Comparison of ENCODE assay signal across 31 mouse cellular contexts in genomic region chr12:34989537-34990200, GRCm38 (mm10). TPM values are rescaled to one million over a fixed set of nuclear protein-coding genes. Genes with fewer than 3 reads are reported as not detected.
A peak's percentile ranks its signal among the peaks of the same experiment; 100 is the strongest.
DNase-seq lines count a peak whose midpoint lies in the region; ATAC-seq and TF ChIP-seq lines count a peak whose summit lies in the region.
"Had no signal": no experiment of that assay in that cellular context is flagged by ENCODE, and none has a peak within 500 bp of the region (broad histone marks: within the 10 kb centered on the region; RNA-seq: fewer than 3 reads in every experiment).

No protein-coding gene starts in this region.

- H3K27me3 ChIP-seq in liver, adult 2 months (ENCODE audit: control insufficient read depth, insufficient read depth, low read length): no peaks in the 10 kb centered on the region
- H3K27me3 ChIP-seq in liver, embryonic 12.5 days (replicated peaks): no peaks in the 10 kb centered on the region
- no peaks in the 10 kb centered on the region for H3K27me3 ChIP-seq in intestine, postnatal 0 days (replicated peaks; ENCODE audit: control insufficient read depth, insufficient read depth, low read length)
- no peaks in the 10 kb centered on the region for H3K27me3 ChIP-seq in heart, embryonic 10.5 days (ENCODE audit: insufficient read depth, poor library complexity, severe bottlenecking)
- H3K27me3 ChIP-seq: embryonic facial prominence, embryonic 13.5 days; forebrain, embryonic 12.5 days; forebrain, embryonic 15.5 days; hindbrain, embryonic 12.5 days; hindbrain, embryonic 15.5 days had no signal

- no peaks in the 10 kb centered on the region for H3K36me3 ChIP-seq in liver, adult 2 months (ENCODE audit: control insufficient read depth, insufficient read depth, low read length)
- no peaks in the 10 kb centered on the region for H3K36me3 ChIP-seq in liver, embryonic 12.5 days
- no peaks in the 10 kb centered on the region for H3K36me3 ChIP-seq in intestine, postnatal 0 days (ENCODE audit: control insufficient read depth, insufficient read depth)
- no peaks in the 10 kb centered on the region for H3K36me3 ChIP-seq in heart, embryonic 10.5 days
- H3K36me3 ChIP-seq: embryonic facial prominence, embryonic 10.5 days; embryonic facial prominence, embryonic 13.5 days; forebrain, embryonic 12.5 days; forebrain, embryonic 15.5 days; hindbrain, embryonic 12.5 days; hindbrain, embryonic 15.5 days had no signal

- no peak for ATAC-seq in liver, embryonic 12.5 days
- ATAC-seq in granulocyte monocyte progenitor cell, adult 5-6 weeks (replicated peaks; ENCODE audit: poor library complexity, severe bottlenecking): peak; percentile 62
- ATAC-seq in intestine, postnatal 0 days: peak; percentile 88
- ATAC-seq: forebrain, embryonic 15.5 days had no signal

- 18% methylated on average over 7 of the region's 7 CpGs for WGBS in liver, adult 2 months
- WGBS in liver, embryonic 12.5 days (ENCODE audit: insufficient replicate concordance): 70% methylated on average over 7 of the region's 7 CpGs
- 56% methylated on average over 7 of the region's 7 CpGs for WGBS in intestine, postnatal 0 days
- WGBS in heart, embryonic 10.5 days: 83% methylated on average over 7 of the region's 7 CpGs

- no peaks in the 10 kb centered on the region for H3K79me2 ChIP-seq in liver, adult 2 months (ENCODE audit: control insufficient read depth, insufficient read depth, low read length)

- TF ChIP-seq POLR2A in liver, adult 2 months (IDR thresholded peaks at IDR 0.05; ENCODE audit: extremely low read depth, insufficient read depth, low read length): no peak

- H3K4me1 ChIP-seq in liver, adult 2 months (ENCODE audit: control insufficient read depth, insufficient read depth, low read length): peaks cover 12% of the 10 kb centered on the region; the same call in 1 of the 2 replicates
- H3K4me1 ChIP-seq in liver, embryonic 12.5 days: no peaks in the 10 kb centered on the region
- no peaks in the 10 kb centered on the region for H3K4me1 ChIP-seq in intestine, postnatal 0 days (replicated peaks; ENCODE audit: control insufficient read depth, insufficient read depth, low read length)
- H3K4me1 ChIP-seq in heart, embryonic 10.5 days: no peaks in the 10 kb centered on the region
- H3K4me1 ChIP-seq: embryonic facial prominence, embryonic 10.5 days; embryonic facial prominence, embryonic 13.5 days; forebrain, embryonic 12.5 days; forebrain, embryonic 15.5 days; hindbrain, embryonic 12.5 days; hindbrain, embryonic 15.5 days had no signal

- peak overlapping the region; percentile 85 for H3K27ac ChIP-seq in liver, adult 2 months (replicated peaks; ENCODE audit: insufficient read depth, low read depth, low read length)
- no peak overlapping the region for H3K27ac ChIP-seq in liver, embryonic 12.5 days
- no peak overlapping the region for H3K27ac ChIP-seq in intestine, postnatal 0 days (ENCODE audit: low read depth, low read length)
- no peak overlapping the region for H3K27ac ChIP-seq in heart, embryonic 10.5 days
- H3K27ac ChIP-seq: embryonic facial prominence, embryonic 10.5 days; embryonic facial prominence, embryonic 13.5 days; forebrain, embryonic 12.5 days; forebrain, embryonic 15.5 days; heart, adult 2 months; hindbrain, embryonic 12.5 days; hindbrain, embryonic 15.5 days had no signal

- no peak overlapping the region for H3K4me2 ChIP-seq in liver, embryonic 12.5 days
- H3K4me2 ChIP-seq in intestine, postnatal 0 days (replicated peaks; ENCODE audit: low read depth): no peak overlapping the region
- H3K4me2 ChIP-seq: embryonic facial prominence, embryonic 13.5 days; forebrain, embryonic 12.5 days; forebrain, embryonic 15.5 days; heart, embryonic 11.5 days; hindbrain, embryonic 12.5 days; hindbrain, embryonic 15.5 days had no signal

- peak; percentile 94 for DNase-seq in liver, adult 2 months (ENCODE audit: extremely low read depth, low read depth, low spot score)
- DNase-seq in kidney, postnatal 36 days: no peak
- DNase-seq in heart, embryonic 10.5 days (ENCODE audit: low spot score): no peak
- DNase-seq: adrenal gland, adult 8-10 months; adrenal gland, postnatal 25 days; cerebellum, adult 11-12 months; cerebellum, adult 8-10 months; cerebellum, postnatal 10 days; cerebellum, postnatal 36 days; embryo, embryonic 11 days; gastrocnemius, postnatal 25 days; heart, adult 2 months had no signal

- H3K9ac ChIP-seq in liver, adult 2 months (ENCODE audit: low read depth, low read length): no peak overlapping the region
- no peak overlapping the region for H3K9ac ChIP-seq in liver, embryonic 12.5 days
- H3K9ac ChIP-seq in intestine, postnatal 0 days (ENCODE audit: low read depth, low read length): no peak overlapping the region
- H3K9ac ChIP-seq: embryonic facial prominence, embryonic 13.5 days; forebrain, embryonic 12.5 days; forebrain, embryonic 15.5 days; hindbrain, embryonic 12.5 days; hindbrain, embryonic 15.5 days had no signal

- no peak for TF ChIP-seq CTCF in liver, adult 2 months (IDR thresholded peaks at IDR 0.05; ENCODE audit: low read depth, low read length)
- TF ChIP-seq CTCF in intestine, postnatal 0 days (IDR thresholded peaks at IDR 0.05; ENCODE audit: low read depth): no peak

- no peaks in the 10 kb centered on the region for H3K9me3 ChIP-seq in liver, embryonic 12.5 days (replicated peaks)
- no peaks in the 10 kb centered on the region for H3K9me3 ChIP-seq in intestine, postnatal 0 days (ENCODE audit: control insufficient read depth)
- no peaks in the 10 kb centered on the region for H3K9me3 ChIP-seq in heart, embryonic 10.5 days
- H3K9me3 ChIP-seq: embryonic facial prominence, embryonic 10.5 days; embryonic facial prominence, embryonic 13.5 days; forebrain, embryonic 12.5 days; forebrain, embryonic 15.5 days; hindbrain, embryonic 12.5 days; hindbrain, embryonic 15.5 days had no signal

- H3K4me3 ChIP-seq in liver, adult 2 months (ENCODE audit: insufficient read depth, low read depth, low read length): peak overlapping the region; percentile 42; the same call in 1 of the 2 replicates
- no peak overlapping the region for H3K4me3 ChIP-seq in liver, embryonic 12.5 days
- no peak overlapping the region for H3K4me3 ChIP-seq in intestine, postnatal 0 days (ENCODE audit: low read depth, low read length)
- no peak overlapping the region for H3K4me3 ChIP-seq in heart, embryonic 10.5 days
- H3K4me3 ChIP-seq: embryonic facial prominence, embryonic 10.5 days; embryonic facial prominence, embryonic 13.5 days; erythroblast, embryonic 14.5 days; forebrain, embryonic 12.5 days; forebrain, embryonic 15.5 days; heart, adult 2 months; hindbrain, embryonic 12.5 days; hindbrain, embryonic 15.5 days had no signal

RNA-seq across cellular contexts. Expression of gene Prps1l1, which starts 5.1 kb away (rescaled TPM):
- not detected in 2 replicates for total RNA-seq in liver, adult 2 months (2014; rRNA removed)
- polyA plus RNA-seq in liver, adult 2 months (2012; rRNA removed): not detected in 2 replicates
- 0.14 TPM in 1 of 2 replicates, not detected in the other for polyA plus RNA-seq in liver, embryonic 12.5 days (2016; fragmentation: Nextera tagmentation; extraction: Ambion mirVana)
- total RNA-seq in granulocyte monocyte progenitor cell, adult 5-6 weeks (2014; fragmentation: Nextera tagmentation): not detected in 2 replicates
- total RNA-seq in granulocyte monocyte progenitor cell, adult 5-6 weeks (2017): 0.05 and 0.95 TPM in 2 replicates
- polyA plus RNA-seq in intestine, postnatal 0 days (2015; fragmentation: Nextera tagmentation; extraction: Ambion mirVana): not detected in 2 replicates
- not detected in 2 replicates for polyA plus RNA-seq in heart, embryonic 10.5 days (2016; fragmentation: Nextera tagmentation; extraction: Ambion mirVana)
- total RNA-seq: adrenal gland, adult 8-10 months; adrenal gland, postnatal 25 days; ES-E14; gastrocnemius, adult 8-10 months; gastrocnemius, postnatal 25 days; heart, adult 2 months; heart, postnatal 25 days; hematopoietic stem cell, adult 5-6 weeks had no signal
- polyA plus RNA-seq: brain, embryonic 14.5 days; cortical plate, adult 2 months; embryonic facial prominence, embryonic 13.5 days; erythroblast, embryonic 14.5 days; forebrain, embryonic 12.5 days; forebrain, embryonic 15.5 days; heart, adult 2 months; heart, embryonic 11.5 days; heart, embryonic 14.5 days; heart, postnatal 0 days; hindbrain, embryonic 12.5 days; hindbrain, embryonic 15.5 days had no signal

RNA-seq across cellular contexts. Expression of gene Snx13, which starts 57.3 kb away (rescaled TPM):
- total RNA-seq in liver, adult 2 months (2014; rRNA removed): 22.3 and 26.0 TPM in 2 replicates
- polyA plus RNA-seq in liver, adult 2 months (2012; rRNA removed): 3.3 and 3.5 TPM in 2 replicates
- polyA plus RNA-seq in liver, embryonic 12.5 days (2016; fragmentation: Nextera tagmentation; extraction: Ambion mirVana): 8.4 and 10.3 TPM in 2 replicates
- 14.4 and 15.6 TPM in 2 replicates for total RNA-seq in granulocyte monocyte progenitor cell, adult 5-6 weeks (2014; fragmentation: Nextera tagmentation)
- 26.5 and 30.5 TPM in 2 replicates for total RNA-seq in granulocyte monocyte progenitor cell, adult 5-6 weeks (2017)
- polyA plus RNA-seq in intestine, postnatal 0 days (2015; fragmentation: Nextera tagmentation; extraction: Ambion mirVana): 21.6 and 26.1 TPM in 2 replicates
- 25.0 and 31.5 TPM in 2 replicates for polyA plus RNA-seq in heart, embryonic 10.5 days (2016; fragmentation: Nextera tagmentation; extraction: Ambion mirVana)
